Mouse (Mus musculus): ENCODE results near the gene Thbs1. TPM values are rescaled to one million over a fixed set of nuclear protein-coding genes. Genes with fewer than 3 reads are reported as not detected.

The Thbs1 gene
- polyA plus RNA-seq, 1 experiment from 2014 or later, result 6.5 TPM

DNA sequence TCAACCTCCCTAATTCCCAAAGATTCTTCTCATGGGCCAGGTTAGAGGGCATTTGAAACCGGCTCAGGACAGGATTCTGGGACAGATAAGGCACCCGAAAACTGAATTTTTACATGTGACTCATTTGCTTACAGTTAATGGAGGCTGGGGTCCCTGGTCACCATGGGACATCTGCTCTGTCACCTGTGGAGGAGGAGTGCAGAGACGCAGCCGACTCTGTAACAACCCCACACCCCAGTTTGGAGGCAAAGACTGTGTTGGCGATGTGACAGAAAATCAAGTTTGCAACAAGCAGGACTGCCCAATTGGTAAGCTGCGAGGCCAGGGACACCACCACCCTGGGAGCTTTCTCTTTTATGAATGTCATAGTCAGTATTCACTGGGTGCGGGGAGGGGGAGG is 6.8 kb downstream of the Thbs1 start:
- ATAC-seq (ENCODE audit: low FRiP score) (no peak), DNase-seq (ENCODE audit: low spot score) (no peak)
- H3K4me2 ChIP-seq (replicated peaks), result no peak overlapping the region
- no peak overlapping the region for H3K4me3 ChIP-seq (replicated peaks; ENCODE audit: low read length)
- no peak overlapping the region for H3K9ac ChIP-seq
- WGBS, result 90% methylated on average over 7 of the region's 7 CpGs
- H3K36me3 ChIP-seq (replicated peaks; ENCODE audit: control insufficient read depth, insufficient read depth), result 0 out of 2 replicates have a peak, but pooled peaks cover 7% of the 10 kb centered on the region
- H3K27me3 ChIP-seq (ENCODE audit: control insufficient read depth, insufficient read depth, low read length), result 0 out of 2 replicates have a peak, but pooled peaks cover 3% of the 10 kb centered on the region
- H3K27ac ChIP-seq, result no peak overlapping the region
- H3K4me1 ChIP-seq (replicated peaks; ENCODE audit: control insufficient read depth, insufficient read depth, low read length), result no peaks in the 10 kb centered on the region; the same call in 1 of the 2 replicates
- H3K9me3 ChIP-seq (ENCODE audit: control insufficient read depth, low read length), result no peaks in the 10 kb centered on the region

- whole genome bisulfite sequencing, result 99% methylated on average over 12 of the region's 12 CpGs
Observed at GRCm38 (mm10) chr2:118119684-118120083, 8.0 kb downstream of the Thbs1 start.

DNA sequence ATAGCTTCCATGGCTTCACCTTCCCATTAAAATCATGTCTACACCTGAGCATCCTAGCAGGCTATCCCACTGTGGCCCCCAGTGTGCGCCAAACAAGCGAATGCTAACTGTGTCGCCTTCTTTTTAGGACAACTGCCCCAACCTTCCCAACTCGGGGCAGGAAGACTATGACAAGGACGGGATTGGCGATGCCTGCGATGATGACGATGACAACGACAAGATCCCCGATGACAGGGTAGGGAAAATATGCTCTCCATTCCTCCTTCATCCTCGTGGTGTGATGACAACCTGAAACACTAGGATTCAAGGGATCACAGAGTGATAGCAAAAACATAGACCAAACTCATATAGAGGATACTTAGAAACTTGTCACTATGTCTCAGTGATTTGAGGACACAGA is 8.4 kb downstream of the Thbs1 start:
- no peak for ATAC-seq (ENCODE audit: low FRiP score)
- H3K4me1 ChIP-seq (replicated peaks; ENCODE audit: control insufficient read depth, insufficient read depth, low read length), result no peaks in the 10 kb centered on the region; the same call in 1 of the 2 replicates
- H3K4me2 ChIP-seq (replicated peaks), result no peak overlapping the region
- no peak overlapping the region for H3K9ac ChIP-seq
- no peak for DNase-seq (ENCODE audit: low spot score)
- no peaks in the 10 kb centered on the region for H3K9me3 ChIP-seq (ENCODE audit: control insufficient read depth, low read length)
- no peak overlapping the region for H3K27ac ChIP-seq
- WGBS, result 92% methylated on average over 11 of the region's 11 CpGs
- no peak overlapping the region for H3K4me3 ChIP-seq (replicated peaks; ENCODE audit: low read length)
- H3K36me3 ChIP-seq (replicated peaks; ENCODE audit: control insufficient read depth, insufficient read depth), result 0 out of 2 replicates have a peak, but pooled peaks cover 7% of the 10 kb centered on the region
- H3K27me3 ChIP-seq (ENCODE audit: control insufficient read depth, insufficient read depth, low read length), result no peaks in the 10 kb centered on the region

More at GRCm38 (mm10) chr2:118119684-118120083, 8.0 kb downstream of the Thbs1 start:
- H3K27ac ChIP-seq, result no peak overlapping the region
- no peaks in the 10 kb centered on the region for H3K9me3 ChIP-seq (ENCODE audit: control insufficient read depth, low read length)
- no peak for DNase-seq (ENCODE audit: low spot score)
- no peak overlapping the region for H3K4me2 ChIP-seq (replicated peaks)
- no peak for ATAC-seq (ENCODE audit: low FRiP score)
- 0 out of 2 replicates have a peak, but pooled peaks cover 7% of the 10 kb centered on the region for H3K36me3 ChIP-seq (replicated peaks; ENCODE audit: control insufficient read depth, insufficient read depth)
- no peak overlapping the region for H3K9ac ChIP-seq
- no peaks in the 10 kb centered on the region; the same call in 1 of the 2 replicates for H3K4me1 ChIP-seq (replicated peaks; ENCODE audit: control insufficient read depth, insufficient read depth, low read length)
- H3K27me3 ChIP-seq (ENCODE audit: control insufficient read depth, insufficient read depth, low read length), result no peaks in the 10 kb centered on the region
- H3K4me3 ChIP-seq (replicated peaks; ENCODE audit: low read length), result no peak overlapping the region

GRCm38 (mm10) chr2:118120751-118121150 is 9.1 kb downstream of the Thbs1 start:
- Histone ChIP-seq H3K9ac (no peak overlapping the region), H3K4me1 (replicated peaks; ENCODE audit: control insufficient read depth, insufficient read depth, low read length) (no peaks in the 10 kb centered on the region; the same call in 1 of the 2 replicates), H3K27me3 (ENCODE audit: control insufficient read depth, insufficient read depth, low read length) (no peaks in the 10 kb centered on the region), H3K4me3 (replicated peaks; ENCODE audit: low read length) (no peak overlapping the region), H3K36me3 (replicated peaks; ENCODE audit: control insufficient read depth, insufficient read depth) (0 out of 2 replicates have a peak, but pooled peaks cover 7% of the 10 kb centered on the region), H3K4me2 (replicated peaks) (no peak overlapping the region), H3K9me3 (ENCODE audit: control insufficient read depth, low read length) (no peaks in the 10 kb centered on the region), H3K27ac (no peak overlapping the region)
- no peak for DNase-seq (ENCODE audit: low spot score)
- 97% methylated on average over 7 of the region's 7 CpGs for whole genome bisulfite sequencing
- no peak for ATAC-seq (ENCODE audit: low FRiP score)

GRCm38 (mm10) chr2:118122291-118122690 is 10.6 kb downstream of the Thbs1 start:
- Histone ChIP-seq H3K4me3 (replicated peaks; ENCODE audit: low read length) (no peak overlapping the region), H3K9me3 (ENCODE audit: control insufficient read depth, low read length) (no peaks in the 10 kb centered on the region), H3K27me3 (ENCODE audit: control insufficient read depth, insufficient read depth, low read length) (no peaks in the 10 kb centered on the region), H3K36me3 (replicated peaks; ENCODE audit: control insufficient read depth, insufficient read depth) (0 out of 2 replicates have a peak, but pooled peaks cover 7% of the 10 kb centered on the region), H3K9ac (no peak overlapping the region), H3K27ac (no peak overlapping the region), H3K4me1 (replicated peaks; ENCODE audit: control insufficient read depth, insufficient read depth, low read length) (no peaks in the 10 kb centered on the region), H3K4me2 (replicated peaks) (no peak overlapping the region)
- DNase-seq (ENCODE audit: low spot score), result no peak
- no peak for ATAC-seq (ENCODE audit: low FRiP score)
- WGBS, result 96% methylated on average over 6 of the region's 6 CpGs

- DNase-seq (ENCODE audit: low spot score) (no peak), ATAC-seq (ENCODE audit: low FRiP score) (no peak)
- no peak overlapping the region for H3K27ac ChIP-seq
- no peak overlapping the region for H3K4me2 ChIP-seq (replicated peaks)
- no peaks in the 10 kb centered on the region for H3K27me3 ChIP-seq (ENCODE audit: control insufficient read depth, insufficient read depth, low read length)
- H3K4me1 ChIP-seq (replicated peaks; ENCODE audit: control insufficient read depth, insufficient read depth, low read length), result no peaks in the 10 kb centered on the region
- H3K36me3 ChIP-seq (replicated peaks; ENCODE audit: control insufficient read depth, insufficient read depth), result 0 out of 2 replicates have a peak, but pooled peaks cover 7% of the 10 kb centered on the region
- 87% methylated on average over 9 of the region's 9 CpGs for WGBS
- no peak overlapping the region for H3K4me3 ChIP-seq (replicated peaks; ENCODE audit: low read length)
- no peak overlapping the region for H3K9ac ChIP-seq
- H3K9me3 ChIP-seq (ENCODE audit: control insufficient read depth, low read length), result no peaks in the 10 kb centered on the region
Observed at GRCm38 (mm10) chr2:118123743-118124142, 12.1 kb downstream of the Thbs1 start.

GRCm38 (mm10) chr2:118124437-118124836 is 12.8 kb downstream of the Thbs1 start:
- WGBS, result 91% methylated on average over 7 of the region's 7 CpGs
- H3K9me3 ChIP-seq (ENCODE audit: control insufficient read depth, low read length), result no peaks in the 10 kb centered on the region

GRCm38 (mm10) chr2:118125211-118125939 is 13.7 kb downstream of the Thbs1 start:
- no peak for DNase-seq (ENCODE audit: low spot score)
- no peaks in the 10 kb centered on the region for H3K27me3 ChIP-seq (ENCODE audit: control insufficient read depth, insufficient read depth, low read length)
- H3K4me2 ChIP-seq (replicated peaks), result no peak overlapping the region
- 0 out of 2 replicates have a peak, but pooled peaks cover 7% of the 10 kb centered on the region for H3K36me3 ChIP-seq (replicated peaks; ENCODE audit: control insufficient read depth, insufficient read depth)
- 73% methylated on average over 11 of the region's 11 CpGs for WGBS
- ATAC-seq (ENCODE audit: low FRiP score), result no peak
- no peak overlapping the region for H3K4me3 ChIP-seq (replicated peaks; ENCODE audit: low read length)
- H3K9me3 ChIP-seq (ENCODE audit: control insufficient read depth, low read length), result no peaks in the 10 kb centered on the region
- no peaks in the 10 kb centered on the region for H3K4me1 ChIP-seq (replicated peaks; ENCODE audit: control insufficient read depth, insufficient read depth, low read length)
- H3K9ac ChIP-seq, result no peak overlapping the region
- H3K27ac ChIP-seq, result no peak overlapping the region

More at GRCm38 (mm10) chr2:118124437-118124836, 12.8 kb downstream of the Thbs1 start:
- Histone ChIP-seq H3K9ac (no peak overlapping the region), H3K4me2 (replicated peaks) (no peak overlapping the region), H3K27me3 (ENCODE audit: control insufficient read depth, insufficient read depth, low read length) (no peaks in the 10 kb centered on the region), H3K4me3 (replicated peaks; ENCODE audit: low read length) (no peak overlapping the region), H3K27ac (no peak overlapping the region), H3K36me3 (replicated peaks; ENCODE audit: control insufficient read depth, insufficient read depth) (0 out of 2 replicates have a peak, but pooled peaks cover 7% of the 10 kb centered on the region), H3K4me1 (replicated peaks; ENCODE audit: control insufficient read depth, insufficient read depth, low read length) (no peaks in the 10 kb centered on the region)
- ATAC-seq (ENCODE audit: low FRiP score) (no peak), DNase-seq (ENCODE audit: low spot score) (no peak)

DNA sequence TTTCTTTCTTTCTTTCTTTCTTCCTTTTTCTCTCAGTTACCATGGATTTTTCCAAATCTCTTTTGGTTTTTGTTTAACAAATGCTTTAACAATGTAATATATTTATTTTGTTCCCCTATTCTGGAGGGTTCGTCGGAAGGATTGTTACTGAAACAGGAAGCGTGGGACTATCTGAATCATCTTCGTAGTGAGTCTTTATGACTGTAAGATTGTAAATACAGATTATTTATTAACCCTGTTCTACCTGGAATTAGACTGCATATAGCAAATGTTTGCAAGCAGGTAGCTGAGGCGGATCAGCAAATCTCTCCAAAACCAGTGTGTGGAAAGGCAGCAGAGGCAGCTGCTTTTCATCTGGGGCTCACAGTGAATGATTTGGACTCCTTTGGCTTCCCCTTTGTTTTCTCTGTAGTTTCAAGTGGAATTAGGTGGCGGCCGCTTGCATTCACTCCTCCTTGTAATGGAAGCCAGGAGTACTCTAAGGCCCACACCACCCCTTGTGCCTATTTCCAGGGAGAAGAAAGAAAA is 14.3 kb downstream of the Thbs1 start:
- DNase-seq (ENCODE audit: low spot score), result no peak
- 77% methylated on average over 7 of the region's 7 CpGs for WGBS

More for the DNA sequence above, 14.3 kb downstream of the Thbs1 start:
- Histone ChIP-seq H3K9me3 (ENCODE audit: control insufficient read depth, low read length) (no peaks in the 10 kb centered on the region), H3K9ac (no peak overlapping the region), H3K4me2 (replicated peaks) (no peak overlapping the region), H3K27ac (no peak overlapping the region), H3K4me3 (replicated peaks; ENCODE audit: low read length) (no peak overlapping the region), H3K4me1 (replicated peaks; ENCODE audit: control insufficient read depth, insufficient read depth, low read length) (no peaks in the 10 kb centered on the region), H3K27me3 (ENCODE audit: control insufficient read depth, insufficient read depth, low read length) (no peaks in the 10 kb centered on the region), H3K36me3 (replicated peaks; ENCODE audit: control insufficient read depth, insufficient read depth) (0 out of 2 replicates have a peak, but pooled peaks cover 7% of the 10 kb centered on the region)
- ATAC-seq (ENCODE audit: low FRiP score), result no peak
